Mouse (Mus musculus): ENCODE data around the gene Ctrb1. TPM values are rescaled to one million over a fixed set of nuclear protein-coding genes. Genes with fewer than 3 reads are reported as not detected.

Ctrb1 gene
- total RNA-seq (2014; rRNA removed) = not detected in 2 replicates
- not detected in 2 replicates for polyA plus RNA-seq (2015; fragmentation: Nextera tagmentation; extraction: Ambion mirVana)

DNA sequence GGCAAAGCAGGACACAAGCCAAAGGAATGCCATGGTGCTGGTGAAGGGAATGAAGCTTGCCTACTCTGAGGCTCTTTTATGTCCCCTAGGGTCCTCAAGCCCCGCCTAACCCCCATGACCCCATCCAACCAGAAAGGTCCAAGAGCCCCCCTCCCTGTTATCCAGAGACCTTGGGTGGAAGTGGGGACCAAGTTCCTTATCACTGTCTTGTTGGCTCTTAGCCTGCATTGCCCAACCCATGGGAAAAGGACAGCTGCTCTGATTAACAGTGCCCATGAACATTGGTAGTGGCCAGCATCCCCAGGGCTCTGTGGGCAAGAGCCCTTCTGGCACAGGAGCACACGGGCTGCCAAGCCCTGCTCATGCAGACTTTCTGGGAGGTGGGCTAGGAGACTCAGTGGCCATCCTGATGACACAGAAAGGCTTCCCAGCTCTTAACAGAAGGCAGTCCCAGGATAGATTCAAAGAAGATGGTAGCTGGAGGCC is at the start of gene Ctrb1:
Gene Ctrb1, minus strand, starts transcription at position 51 of the 486 bp plus-strand sequence.
- H3K4me1 ChIP-seq (ENCODE audit: insufficient read depth, low read length) = no peaks in the 10 kb centered on the region
- no peaks in the 10 kb centered on the region for H3K36me3 ChIP-seq (ENCODE audit: insufficient read depth, low read length)
- H3K4me3 ChIP-seq (ENCODE audit: low read depth, low read length) = no peak within 1 kb of the TSS
- WGBS = 78% methylated on average over 2 of the region's 2 CpGs
- no peak within 1 kb of the TSS for H3K9ac ChIP-seq (replicated peaks; ENCODE audit: low read length, poor library complexity, severe bottlenecking)
- no peak for TF ChIP-seq CTCF (IDR thresholded peaks at IDR 0.05)
- no peaks in the 10 kb centered on the region for H3K27me3 ChIP-seq (ENCODE audit: insufficient read depth, low read length)
- ATAC-seq (ENCODE audit: low FRiP score) = no peak
- H3K9me3 ChIP-seq (ENCODE audit: low read length) = no peaks in the 10 kb centered on the region
- no peak within 1 kb of the TSS for H3K27ac ChIP-seq (ENCODE audit: low read depth, low read length)
- DNase-seq (ENCODE audit: low spot score) = no peak
- no peak within 1 kb of the TSS for H3K4me2 ChIP-seq (ENCODE audit: low read depth, low read length, poor library complexity, severe bottlenecking)

GRCm38 (mm10) chr8:111740301-111740711 is 49.5 kb upstream of the Ctrb1 start:
- Histone ChIP-seq H3K9ac (replicated peaks; ENCODE audit: low read length, poor library complexity, severe bottlenecking) (no peak overlapping the region), H3K27me3 (ENCODE audit: insufficient read depth, low read length) (no peaks in the 10 kb centered on the region), H3K36me3 (ENCODE audit: insufficient read depth, low read length) (no peaks in the 10 kb centered on the region), H3K4me3 (ENCODE audit: low read depth, low read length) (no peak overlapping the region), H3K9me3 (ENCODE audit: low read length) (no peaks in the 10 kb centered on the region), H3K27ac (ENCODE audit: low read depth, low read length) (no peak overlapping the region), H3K4me1 (ENCODE audit: insufficient read depth, low read length) (peaks cover 50% of the 10 kb centered on the region), H3K4me2 (ENCODE audit: low read depth, low read length, poor library complexity, severe bottlenecking) (no peak overlapping the region)
- DNase-seq (ENCODE audit: low spot score) (no peak), ATAC-seq (ENCODE audit: low FRiP score) (no peak)
- TF ChIP-seq CTCF (IDR thresholded peaks at IDR 0.05) = no peak
- 69% methylated on average over 7 of the region's 7 CpGs for WGBS

- Histone ChIP-seq H3K27me3 (ENCODE audit: insufficient read depth, low read length) (no peaks in the 10 kb centered on the region), H3K27ac (ENCODE audit: low read depth, low read length) (no peak overlapping the region), H3K4me3 (ENCODE audit: low read depth, low read length) (no peak overlapping the region), H3K9ac (replicated peaks; ENCODE audit: low read length, poor library complexity, severe bottlenecking) (no peak overlapping the region), H3K4me2 (ENCODE audit: low read depth, low read length, poor library complexity, severe bottlenecking) (no peak overlapping the region), H3K4me1 (ENCODE audit: insufficient read depth, low read length) (peaks cover 49% of the 10 kb centered on the region), H3K36me3 (ENCODE audit: insufficient read depth, low read length) (no peaks in the 10 kb centered on the region), H3K9me3 (ENCODE audit: low read length) (no peaks in the 10 kb centered on the region)
- 48% methylated on average over 7 of the region's 7 CpGs for WGBS
- ATAC-seq (ENCODE audit: low FRiP score) (no peak), DNase-seq (ENCODE audit: low spot score) (no peak)
- peak; percentile 47 for TF ChIP-seq CTCF (IDR thresholded peaks at IDR 0.05)
These were observed 48.8 kb upstream of the Ctrb1 start for GRCm38 (mm10) chr8:111739604-111740003.

DNA sequence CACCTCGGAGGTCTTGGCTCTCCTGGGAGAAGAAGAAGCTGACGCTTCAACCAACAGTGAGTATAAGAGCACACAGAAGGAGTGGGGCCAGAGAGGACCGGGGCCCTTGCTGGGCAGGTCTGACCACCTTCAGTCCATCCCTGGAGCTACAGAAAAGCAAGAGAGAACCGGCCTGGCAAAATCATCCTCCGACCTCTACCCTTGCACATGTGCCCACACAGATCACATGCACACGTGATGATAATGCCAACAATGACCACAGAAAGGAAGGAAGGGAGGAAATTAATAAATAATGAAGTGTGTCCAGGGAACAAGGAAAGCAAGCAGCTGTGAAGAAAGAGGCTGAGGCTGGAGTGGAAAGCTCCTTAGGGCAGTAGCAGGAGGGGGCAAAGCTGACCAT is 48.1 kb upstream of the Ctrb1 start:
- peak overlapping the region; percentile 33; the same call in 1 of the 2 replicates for H3K9ac ChIP-seq (replicated peaks; ENCODE audit: low read length, poor library complexity, severe bottlenecking)
- no peaks in the 10 kb centered on the region for H3K9me3 ChIP-seq (ENCODE audit: low read length)
- no peak for TF ChIP-seq CTCF (IDR thresholded peaks at IDR 0.05)
- H3K4me2 ChIP-seq (ENCODE audit: low read depth, low read length, poor library complexity, severe bottlenecking) = no peak overlapping the region
- H3K27ac ChIP-seq (ENCODE audit: low read depth, low read length) = no peak overlapping the region
- no peaks in the 10 kb centered on the region for H3K36me3 ChIP-seq (ENCODE audit: insufficient read depth, low read length)
- no peaks in the 10 kb centered on the region for H3K27me3 ChIP-seq (ENCODE audit: insufficient read depth, low read length)
- H3K4me1 ChIP-seq (ENCODE audit: insufficient read depth, low read length) = peaks cover 43% of the 10 kb centered on the region
- ATAC-seq (ENCODE audit: low FRiP score) = no peak
- 59% methylated on average over 6 of the region's 6 CpGs for WGBS
- no peak overlapping the region for H3K4me3 ChIP-seq (ENCODE audit: low read depth, low read length)
- DNase-seq (ENCODE audit: low spot score) = no peak

- TF ChIP-seq CTCF (IDR thresholded peaks at IDR 0.05) = no peak
- WGBS = 29% methylated on average over 7 of the region's 7 CpGs
- DNase-seq (ENCODE audit: low spot score) (peak; percentile 70), ATAC-seq (ENCODE audit: low FRiP score) (no peak)
- Histone ChIP-seq H3K4me1 (ENCODE audit: insufficient read depth, low read length) (peaks cover 34% of the 10 kb centered on the region), H3K4me2 (ENCODE audit: low read depth, low read length, poor library complexity, severe bottlenecking) (no peak overlapping the region), H3K4me3 (ENCODE audit: low read depth, low read length) (no peak overlapping the region), H3K27me3 (ENCODE audit: insufficient read depth, low read length) (no peaks in the 10 kb centered on the region), H3K27ac (ENCODE audit: low read depth, low read length) (no peak overlapping the region), H3K9ac (replicated peaks; ENCODE audit: low read length, poor library complexity, severe bottlenecking) (no peak overlapping the region), H3K36me3 (ENCODE audit: insufficient read depth, low read length) (no peaks in the 10 kb centered on the region), H3K9me3 (ENCODE audit: low read length) (no peaks in the 10 kb centered on the region)
These were observed 45.5 kb upstream of the Ctrb1 start for GRCm38 (mm10) chr8:111736321-111736720.

- no peak for TF ChIP-seq CTCF (IDR thresholded peaks at IDR 0.05)
These were observed 45.0 kb upstream of the Ctrb1 start for GRCm38 (mm10) chr8:111735791-111736190.

More at GRCm38 (mm10) chr8:111735791-111736190, 45.0 kb upstream of the Ctrb1 start:
- DNase-seq (ENCODE audit: low spot score) = no peak
- 74% methylated on average over 4 of the region's 4 CpGs for WGBS
- ATAC-seq (ENCODE audit: low FRiP score) = no peak
- Histone ChIP-seq H3K9me3 (ENCODE audit: low read length) (no peaks in the 10 kb centered on the region), H3K9ac (replicated peaks; ENCODE audit: low read length, poor library complexity, severe bottlenecking) (0 out of 2 replicates have a peak overlapping the region, but pooled peaks have one; percentile 13), H3K27ac (ENCODE audit: low read depth, low read length) (no peak overlapping the region), H3K4me1 (ENCODE audit: insufficient read depth, low read length) (peaks cover 33% of the 10 kb centered on the region), H3K4me3 (ENCODE audit: low read depth, low read length) (no peak overlapping the region), H3K4me2 (ENCODE audit: low read depth, low read length, poor library complexity, severe bottlenecking) (no peak overlapping the region), H3K27me3 (ENCODE audit: insufficient read depth, low read length) (no peaks in the 10 kb centered on the region), H3K36me3 (ENCODE audit: insufficient read depth, low read length) (no peaks in the 10 kb centered on the region)

All from midbrain, postnatal 0 days (tissue).